Mouse (Mus musculus): ENCODE data around the gene Ebf4. TPM values are rescaled to one million over a fixed set of nuclear protein-coding genes. Genes with fewer than 3 reads are reported as not detected.

Gene Ebf4
- polyA plus RNA-seq, 1 experiment from 2014 or later: 1.2 TPM

DNA sequence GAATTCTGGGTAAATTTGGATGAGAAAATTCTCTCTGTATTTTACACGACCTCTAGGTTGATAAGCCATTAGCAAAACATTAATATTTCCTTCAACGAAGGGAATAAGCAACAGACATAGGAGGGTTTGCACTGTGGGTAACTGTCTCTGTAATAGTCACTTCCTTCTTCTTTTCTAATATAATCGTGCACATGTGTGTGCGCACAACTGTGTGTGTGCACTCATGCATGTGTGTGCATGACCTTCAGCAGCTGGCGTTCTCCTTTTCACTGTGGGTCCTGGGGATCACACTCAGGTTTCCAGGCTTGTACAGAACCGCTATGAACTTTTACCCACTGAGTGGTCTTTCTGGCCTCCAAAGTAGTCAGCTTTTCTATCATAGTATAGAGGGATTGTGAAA, 40.1 kb downstream of the Ebf4 start:
- no peak overlapping the region for H3K4me3 ChIP-seq (ENCODE audit: low read length)
- no peak overlapping the region for H3K4me2 ChIP-seq (ENCODE audit: low read depth, low read length)
- ATAC-seq: no peak
- no peak overlapping the region for H3K27ac ChIP-seq (ENCODE audit: low read length)
- no peak overlapping the region for H3K9ac ChIP-seq (ENCODE audit: low read depth, low read length)
- H3K36me3 ChIP-seq (ENCODE audit: control insufficient read depth, insufficient read depth, low read length): no peaks in the 10 kb centered on the region
- 90% methylated on average over 6 of the region's 6 CpGs for WGBS
- H3K27me3 ChIP-seq (replicated peaks; ENCODE audit: control insufficient read depth, insufficient read depth, low read length): no peaks in the 10 kb centered on the region
- H3K4me1 ChIP-seq (ENCODE audit: control insufficient read depth, insufficient read depth, low read length): no peaks in the 10 kb centered on the region
- no peaks in the 10 kb centered on the region for H3K9me3 ChIP-seq (ENCODE audit: control insufficient read depth, low read length)

DNA sequence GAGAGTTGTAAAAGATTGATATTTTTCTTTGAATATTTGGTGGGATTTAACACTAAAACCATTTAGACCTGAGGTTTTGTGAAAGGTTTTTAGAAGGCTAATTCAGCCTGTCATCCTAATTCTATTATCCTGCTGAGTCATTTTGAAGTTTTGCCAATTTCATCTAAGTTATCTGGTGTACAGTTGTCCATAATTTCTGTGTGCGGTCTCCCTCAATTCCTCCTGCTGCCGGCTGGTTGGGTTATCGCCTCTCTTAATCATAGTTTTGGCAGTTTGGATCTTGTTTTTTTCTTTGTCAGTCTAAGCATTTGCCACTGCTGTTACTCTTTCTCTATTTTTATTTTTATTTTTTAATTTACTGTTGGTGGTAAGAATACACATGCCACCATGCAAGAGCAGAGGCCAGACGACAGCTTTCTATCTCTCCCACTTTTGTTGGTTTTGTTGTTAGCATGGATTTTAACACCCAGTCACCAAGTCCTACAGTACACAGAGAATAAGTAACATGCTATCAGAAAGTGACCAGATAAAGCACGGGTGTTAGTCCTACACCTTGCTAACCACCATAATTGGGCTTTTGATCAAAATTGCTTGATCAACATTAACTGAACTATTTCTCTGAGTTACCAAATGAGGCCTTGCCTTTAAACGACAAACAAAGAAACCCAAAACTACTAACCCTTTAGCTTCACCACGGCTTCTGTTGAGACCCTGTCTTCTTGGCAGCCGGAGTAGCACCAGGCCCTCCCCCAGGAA, 45.7 kb downstream of the Ebf4 start:
- no peak for ATAC-seq
- H3K27me3 ChIP-seq (replicated peaks; ENCODE audit: control insufficient read depth, insufficient read depth, low read length): no peaks in the 10 kb centered on the region
- H3K9ac ChIP-seq (ENCODE audit: low read depth, low read length): no peak overlapping the region
- H3K4me3 ChIP-seq (ENCODE audit: low read length): no peak overlapping the region
- no peaks in the 10 kb centered on the region for H3K36me3 ChIP-seq (ENCODE audit: control insufficient read depth, insufficient read depth, low read length)
- H3K27ac ChIP-seq (ENCODE audit: low read length): no peak overlapping the region
- no peak overlapping the region for H3K4me2 ChIP-seq (ENCODE audit: low read depth, low read length)
- no peaks in the 10 kb centered on the region for H3K9me3 ChIP-seq (ENCODE audit: control insufficient read depth, low read length)
- WGBS: 86% methylated on average over 8 of the region's 8 CpGs
- H3K4me1 ChIP-seq (ENCODE audit: control insufficient read depth, insufficient read depth, low read length): no peaks in the 10 kb centered on the region

DNA sequence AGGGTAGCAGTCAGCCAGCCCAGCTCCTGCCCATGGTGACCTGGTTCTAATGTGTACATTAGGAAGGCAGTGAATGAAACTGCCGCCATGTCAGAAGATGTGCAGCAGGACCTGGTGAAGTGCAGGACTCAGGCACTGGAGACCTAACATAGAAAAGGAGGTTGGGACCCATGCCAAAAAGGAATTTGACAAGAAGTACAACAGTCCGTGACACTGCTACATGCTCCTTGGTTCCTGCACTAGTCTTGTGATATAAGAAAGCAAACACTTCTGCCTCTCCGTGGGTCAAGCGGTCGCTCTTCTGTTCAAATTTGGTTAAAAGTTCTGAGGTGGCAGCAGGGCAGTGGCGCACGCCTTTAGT, 46.2 kb downstream of the Ebf4 start:
- Histone ChIP-seq H3K36me3 (ENCODE audit: control insufficient read depth, insufficient read depth, low read length) (no peaks in the 10 kb centered on the region), H3K27me3 (replicated peaks; ENCODE audit: control insufficient read depth, insufficient read depth, low read length) (no peaks in the 10 kb centered on the region), H3K27ac (ENCODE audit: low read length) (no peak overlapping the region), H3K9ac (ENCODE audit: low read depth, low read length) (no peak overlapping the region), H3K4me2 (ENCODE audit: low read depth, low read length) (no peak overlapping the region), H3K4me1 (ENCODE audit: control insufficient read depth, insufficient read depth, low read length) (no peaks in the 10 kb centered on the region), H3K4me3 (ENCODE audit: low read length) (no peak overlapping the region), H3K9me3 (ENCODE audit: control insufficient read depth, low read length) (no peaks in the 10 kb centered on the region)
- 84% methylated on average over 7 of the region's 7 CpGs for WGBS
- no peak for ATAC-seq

DNA sequence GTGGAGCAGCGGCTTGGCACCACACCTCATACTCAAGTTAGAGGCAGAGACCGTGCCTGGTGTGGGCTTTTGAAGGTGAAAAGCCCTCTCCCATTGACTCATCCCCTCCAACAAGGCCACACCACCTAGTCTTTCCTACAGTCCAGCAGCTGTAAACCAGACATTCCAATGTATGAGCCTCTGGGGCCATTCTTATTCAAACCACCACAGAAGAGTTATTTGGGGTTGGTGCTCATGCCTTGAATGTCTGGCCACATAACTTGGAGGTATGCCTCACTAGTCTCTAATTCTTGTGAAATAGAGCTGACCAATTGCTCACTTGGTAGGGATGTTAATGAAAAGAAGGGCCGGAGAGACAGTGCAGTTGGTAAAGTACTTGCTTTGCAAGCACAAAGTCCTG, 55.4 kb downstream of the Ebf4 start:
- ATAC-seq: no peak
- Histone ChIP-seq H3K9me3 (ENCODE audit: control insufficient read depth, low read length) (no peaks in the 10 kb centered on the region), H3K4me3 (ENCODE audit: low read length) (no peak overlapping the region), H3K4me1 (ENCODE audit: control insufficient read depth, insufficient read depth, low read length) (no peaks in the 10 kb centered on the region), H3K27ac (ENCODE audit: low read length) (no peak overlapping the region), H3K9ac (ENCODE audit: low read depth, low read length) (no peak overlapping the region), H3K36me3 (ENCODE audit: control insufficient read depth, insufficient read depth, low read length) (no peaks in the 10 kb centered on the region), H3K4me2 (ENCODE audit: low read depth, low read length) (no peak overlapping the region), H3K27me3 (replicated peaks; ENCODE audit: control insufficient read depth, insufficient read depth, low read length) (no peaks in the 10 kb centered on the region)
- 89% methylated on average over 3 of the region's 3 CpGs for WGBS

DNA sequence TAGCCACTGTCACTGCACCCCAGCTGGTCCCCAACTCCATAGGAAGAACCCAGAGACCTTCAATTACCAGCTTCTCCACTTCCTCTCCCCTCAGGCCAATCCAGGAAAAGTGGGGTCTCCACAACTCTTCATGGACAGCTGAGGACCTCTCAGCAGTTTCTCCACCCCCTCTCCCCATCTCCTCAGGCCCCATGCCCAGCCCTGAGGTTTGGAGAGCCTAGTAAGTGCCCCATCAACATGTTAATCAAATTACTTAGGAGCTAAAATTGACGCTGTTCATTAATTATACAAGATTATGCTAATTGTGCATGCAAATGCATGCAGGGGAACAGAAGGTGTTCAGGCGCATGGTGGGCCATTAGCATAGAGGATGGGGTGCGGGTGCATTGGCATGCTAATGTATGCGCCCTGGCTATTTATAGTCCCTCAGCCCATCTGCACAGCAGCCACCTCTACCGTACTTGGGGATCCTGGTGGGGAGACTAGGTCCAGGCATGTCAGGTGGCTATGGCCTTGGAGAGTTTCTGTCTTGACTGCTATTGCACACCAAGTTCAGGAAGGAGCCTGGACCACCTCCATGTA, 56.9 kb downstream of the Ebf4 start:
- Histone ChIP-seq H3K27me3 (replicated peaks; ENCODE audit: control insufficient read depth, insufficient read depth, low read length) (no peaks in the 10 kb centered on the region), H3K36me3 (ENCODE audit: control insufficient read depth, insufficient read depth, low read length) (no peaks in the 10 kb centered on the region), H3K4me2 (ENCODE audit: low read depth, low read length) (no peak overlapping the region), H3K4me3 (ENCODE audit: low read length) (no peak overlapping the region), H3K27ac (ENCODE audit: low read length) (no peak overlapping the region), H3K9ac (ENCODE audit: low read depth, low read length) (no peak overlapping the region), H3K4me1 (ENCODE audit: control insufficient read depth, insufficient read depth, low read length) (no peaks in the 10 kb centered on the region), H3K9me3 (ENCODE audit: control insufficient read depth, low read length) (no peaks in the 10 kb centered on the region)
- no peak for ATAC-seq
- WGBS: 53% methylated on average over 5 of the region's 5 CpGs

DNA sequence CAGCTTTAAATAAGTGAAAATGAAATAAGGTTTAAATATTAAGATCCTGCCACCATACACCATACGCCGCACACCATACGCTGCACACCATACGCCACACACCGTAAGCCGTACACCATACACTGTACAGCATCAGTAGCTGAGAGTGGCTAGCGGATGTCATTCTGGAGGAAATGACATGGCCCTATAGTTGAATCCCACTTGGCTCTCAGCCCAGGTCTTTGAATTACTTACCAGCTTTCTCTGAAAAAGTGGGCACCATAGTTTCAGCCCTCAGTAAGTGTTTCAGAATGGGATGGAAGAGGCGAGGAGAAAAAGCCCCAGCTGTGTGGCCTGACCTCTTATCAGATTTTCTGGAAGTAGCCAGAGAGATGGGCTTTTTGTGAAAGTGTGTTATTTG, 58.4 kb downstream of the Ebf4 start:
- Histone ChIP-seq H3K9ac (ENCODE audit: low read depth, low read length) (no peak overlapping the region), H3K4me1 (ENCODE audit: control insufficient read depth, insufficient read depth, low read length) (no peaks in the 10 kb centered on the region), H3K36me3 (ENCODE audit: control insufficient read depth, insufficient read depth, low read length) (no peaks in the 10 kb centered on the region), H3K4me3 (ENCODE audit: low read length) (no peak overlapping the region), H3K27ac (ENCODE audit: low read length) (no peak overlapping the region), H3K9me3 (ENCODE audit: control insufficient read depth, low read length) (no peaks in the 10 kb centered on the region), H3K4me2 (ENCODE audit: low read depth, low read length) (no peak overlapping the region), H3K27me3 (replicated peaks; ENCODE audit: control insufficient read depth, insufficient read depth, low read length) (no peaks in the 10 kb centered on the region)
- WGBS: 93% methylated on average over 8 of the region's 8 CpGs
- no peak for ATAC-seq

DNA sequence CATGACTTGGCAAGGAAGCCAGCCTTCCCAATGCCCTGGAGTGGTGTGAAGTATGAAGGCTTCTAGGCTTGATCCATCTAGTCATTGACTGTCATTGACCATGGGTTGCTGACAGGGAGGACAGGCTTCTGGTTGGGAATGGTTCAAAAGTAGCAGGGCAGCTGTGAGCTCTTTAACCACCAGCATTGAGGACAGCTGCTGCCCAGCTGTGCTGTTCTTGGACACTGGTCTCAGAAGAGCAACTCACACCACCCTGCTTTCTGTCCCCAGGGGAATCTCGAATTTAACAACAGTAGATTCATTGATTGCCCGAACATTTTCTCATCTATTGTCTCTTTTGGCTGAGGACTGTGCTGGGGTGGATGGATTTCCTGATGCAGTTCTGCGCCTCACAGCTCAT, 58.9 kb downstream of the Ebf4 start:
- no peak overlapping the region for H3K27ac ChIP-seq (ENCODE audit: low read length)
- no peaks in the 10 kb centered on the region for H3K36me3 ChIP-seq (ENCODE audit: control insufficient read depth, insufficient read depth, low read length)
- no peaks in the 10 kb centered on the region for H3K27me3 ChIP-seq (replicated peaks; ENCODE audit: control insufficient read depth, insufficient read depth, low read length)
- H3K9ac ChIP-seq (ENCODE audit: low read depth, low read length): no peak overlapping the region
- H3K9me3 ChIP-seq (ENCODE audit: control insufficient read depth, low read length): no peaks in the 10 kb centered on the region
- ATAC-seq: no peak
- H3K4me3 ChIP-seq (ENCODE audit: low read length): no peak overlapping the region
- WGBS: 65% methylated on average over 3 of the region's 3 CpGs
- no peak overlapping the region for H3K4me2 ChIP-seq (ENCODE audit: low read depth, low read length)
- no peaks in the 10 kb centered on the region for H3K4me1 ChIP-seq (ENCODE audit: control insufficient read depth, insufficient read depth, low read length)

DNA sequence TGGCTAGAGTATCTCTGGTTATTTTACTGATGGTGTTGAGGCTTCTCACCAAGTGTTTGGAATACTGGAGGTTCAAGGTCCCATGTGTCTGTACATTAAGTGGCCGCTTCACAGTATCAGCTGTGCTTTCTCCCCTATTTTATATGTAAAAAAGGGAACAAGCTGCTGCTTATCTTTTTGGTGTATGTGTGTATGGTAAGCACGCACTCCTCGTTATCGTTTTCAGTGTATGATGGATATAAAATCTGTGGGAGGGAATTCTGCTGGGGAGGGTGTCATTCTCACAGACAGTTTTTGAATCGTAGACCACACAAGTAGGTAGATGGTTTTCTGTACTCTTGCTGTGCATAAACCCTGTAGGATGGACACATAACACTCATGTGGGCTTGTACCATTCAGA, 62.6 kb downstream of the Ebf4 start:
- ATAC-seq: no peak
- H3K9ac ChIP-seq (ENCODE audit: low read depth, low read length): no peak overlapping the region
- H3K27me3 ChIP-seq (replicated peaks; ENCODE audit: control insufficient read depth, insufficient read depth, low read length): peaks cover 19% of the 10 kb centered on the region
- H3K4me1 ChIP-seq (ENCODE audit: control insufficient read depth, insufficient read depth, low read length): no peaks in the 10 kb centered on the region
- no peak overlapping the region for H3K4me3 ChIP-seq (ENCODE audit: low read length)
- 93% methylated on average over 5 of the region's 5 CpGs for WGBS
- no peaks in the 10 kb centered on the region for H3K9me3 ChIP-seq (ENCODE audit: control insufficient read depth, low read length)
- no peak overlapping the region for H3K4me2 ChIP-seq (ENCODE audit: low read depth, low read length)
- H3K27ac ChIP-seq (ENCODE audit: low read length): no peak overlapping the region
- no peaks in the 10 kb centered on the region for H3K36me3 ChIP-seq (ENCODE audit: control insufficient read depth, insufficient read depth, low read length)

DNA sequence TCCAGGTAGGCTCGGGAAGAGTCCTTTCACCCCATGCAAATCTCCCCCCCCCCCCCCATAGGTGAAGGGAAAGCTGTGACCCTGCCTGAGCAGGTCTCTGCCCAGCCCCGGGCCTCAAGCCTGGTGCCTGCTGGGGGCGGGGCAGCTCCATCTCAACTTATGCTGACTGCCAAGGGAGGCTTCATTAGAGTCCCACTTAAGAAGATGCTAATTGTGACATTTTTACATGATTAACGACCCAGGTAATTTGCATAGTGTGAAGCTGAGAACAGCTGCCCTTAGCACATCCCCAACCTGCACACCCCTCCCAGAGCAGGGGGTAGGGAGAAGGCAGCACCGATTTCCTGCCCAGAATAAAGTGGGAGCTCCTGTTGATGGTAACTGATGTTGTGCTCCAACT, 63.9 kb downstream of the Ebf4 start:
- Histone ChIP-seq H3K4me1 (ENCODE audit: control insufficient read depth, insufficient read depth, low read length) (no peaks in the 10 kb centered on the region), H3K4me2 (ENCODE audit: low read depth, low read length) (no peak overlapping the region), H3K27me3 (replicated peaks; ENCODE audit: control insufficient read depth, insufficient read depth, low read length) (peaks cover 23% of the 10 kb centered on the region), H3K4me3 (ENCODE audit: low read length) (no peak overlapping the region), H3K9me3 (ENCODE audit: control insufficient read depth, low read length) (no peaks in the 10 kb centered on the region), H3K9ac (ENCODE audit: low read depth, low read length) (no peak overlapping the region), H3K27ac (ENCODE audit: low read length) (no peak overlapping the region), H3K36me3 (ENCODE audit: control insufficient read depth, insufficient read depth, low read length) (no peaks in the 10 kb centered on the region)
- 14% methylated on average over 5 of the region's 5 CpGs for WGBS
- no peak for ATAC-seq

All from intestine, embryonic 16.5 days (tissue).